In genomic region chr10:40084332-40085093, GRCm38 (mm10) we compare ENCODE assay signal across 9 mouse cellular contexts. TPM values are rescaled to one million over a fixed set of nuclear protein-coding genes. Genes with fewer than 3 reads are reported as not detected.
DNase-seq lines count a peak whose midpoint lies in the region; ATAC-seq and TF ChIP-seq lines count a peak whose summit lies in the region.
"Had no signal": no experiment of that assay in that cellular context is flagged by ENCODE, and none has a peak within 500 bp of the region (broad histone marks: within the 10 kb centered on the region; RNA-seq: fewer than 3 reads in every experiment).

No protein-coding gene starts in this region.

- H3K4me1 ChIP-seq in forebrain, embryonic 14.5 days (ENCODE audit: control insufficient read depth, insufficient read depth, low read length): no peaks in the 10 kb centered on the region
- peaks cover 13% of the 10 kb centered on the region for H3K4me1 ChIP-seq in forebrain, embryonic 10.5 days
- H3K4me1 ChIP-seq in liver, embryonic 12.5 days: peaks cover 13% of the 10 kb centered on the region
- 0 out of 2 replicates have a peak, but pooled peaks cover 2% of the 10 kb centered on the region for H3K4me1 ChIP-seq in liver, embryonic 11.5 days (replicated peaks; ENCODE audit: control insufficient read depth, insufficient read depth, low read length)

- DNase-seq in forebrain, embryonic 14.5 days (ENCODE audit: low spot score): peak; percentile 34
- DNase-seq in forebrain, embryonic 10.5 days (ENCODE audit: extremely low spot score, low spot score): no peak
- no peak for DNase-seq in liver, embryonic 11.5 days (ENCODE audit: low spot score)
- peak; percentile 35 for DNase-seq in brain, embryonic 14.5 days (ENCODE audit: low read depth)
- DNase-seq in spleen, adult 12 weeks (ENCODE audit: low spot score): no peak
- no peak for DNase-seq in lung, postnatal 36 days

- TF ChIP-seq POLR2A in brain, embryonic 14.5 days (IDR thresholded peaks at IDR 0.05; ENCODE audit: borderline replicate concordance, extremely low read depth, insufficient read depth, insufficient read length, poor library complexity, severe bottlenecking): no peak
- TF ChIP-seq POLR2A in myocyte (IDR thresholded peaks at IDR 0.05; ENCODE audit: insufficient read length, low read depth): no peak

- no peak overlapping the region for H3K9ac ChIP-seq in forebrain, embryonic 14.5 days (ENCODE audit: low read length)
- H3K9ac ChIP-seq in liver, embryonic 12.5 days: no peak overlapping the region
- no peak overlapping the region for H3K9ac ChIP-seq in liver, embryonic 11.5 days (ENCODE audit: low read depth, low read length)

- H3K4me2 ChIP-seq in forebrain, embryonic 14.5 days (ENCODE audit: low read length): no peak overlapping the region
- no peak overlapping the region for H3K4me2 ChIP-seq in liver, embryonic 12.5 days
- no peak overlapping the region for H3K4me2 ChIP-seq in liver, embryonic 11.5 days
- peak overlapping the region; percentile 73 for H3K4me2 ChIP-seq in myocyte (ENCODE audit: low read depth)

- no peak overlapping the region for H3ac ChIP-seq in myocyte (ENCODE audit: control insufficient read depth, insufficient read length)

- TF ChIP-seq CTCF in brain, embryonic 14.5 days (IDR thresholded peaks at IDR 0.05; ENCODE audit: borderline replicate concordance, extremely low read depth, insufficient read depth, insufficient read length): no peak

- WGBS in forebrain, embryonic 14.5 days: 64% methylated on average over 12 of the region's 12 CpGs
- WGBS in forebrain, embryonic 10.5 days: 71% methylated on average over 12 of the region's 12 CpGs
- 85% methylated on average over 12 of the region's 12 CpGs for WGBS in liver, embryonic 12.5 days (ENCODE audit: insufficient replicate concordance)
- 84% methylated on average over 12 of the region's 12 CpGs for WGBS in liver, embryonic 11.5 days

- H3K27ac ChIP-seq in forebrain, embryonic 14.5 days (ENCODE audit: low read depth, low read length): no peak overlapping the region
- no peak overlapping the region for H3K27ac ChIP-seq in forebrain, embryonic 10.5 days
- no peak overlapping the region for H3K27ac ChIP-seq in liver, embryonic 12.5 days
- H3K27ac ChIP-seq in liver, embryonic 11.5 days (ENCODE audit: low read depth, low read length): no peak overlapping the region

- ATAC-seq in forebrain, embryonic 14.5 days: no peak
- peak; percentile 42; the same call in 1 of the 2 replicates for ATAC-seq in liver, embryonic 12.5 days
- no peak for ATAC-seq in liver, embryonic 11.5 days (replicated peaks; ENCODE audit: low FRiP score)

- no peak overlapping the region for H3K4me3 ChIP-seq in forebrain, embryonic 14.5 days (ENCODE audit: low read depth, low read length)
- H3K4me3 ChIP-seq in forebrain, embryonic 10.5 days: no peak overlapping the region
- no peak overlapping the region for H3K4me3 ChIP-seq in liver, embryonic 12.5 days
- no peak overlapping the region for H3K4me3 ChIP-seq in liver, embryonic 11.5 days (ENCODE audit: low read depth, low read length)
- H3K4me3 ChIP-seq in myocyte: no peak overlapping the region

- H3K27me3 ChIP-seq in forebrain, embryonic 14.5 days (replicated peaks; ENCODE audit: control insufficient read depth, insufficient read depth, low read length): no peaks in the 10 kb centered on the region
- no peaks in the 10 kb centered on the region for H3K27me3 ChIP-seq in forebrain, embryonic 10.5 days (ENCODE audit: poor library complexity, severe bottlenecking)
- no peaks in the 10 kb centered on the region for H3K27me3 ChIP-seq in liver, embryonic 12.5 days (replicated peaks)
- no peaks in the 10 kb centered on the region for H3K27me3 ChIP-seq in liver, embryonic 11.5 days (replicated peaks; ENCODE audit: control insufficient read depth, insufficient read depth, low read length)
- H3K27me3 ChIP-seq in myocyte (ENCODE audit: control insufficient read depth, insufficient read depth, insufficient read length): no peaks in the 10 kb centered on the region

- H3K79me2 ChIP-seq in myocyte (ENCODE audit: control insufficient read depth, insufficient read depth): no peaks in the 10 kb centered on the region

- no peaks in the 10 kb centered on the region for H3K9me3 ChIP-seq in forebrain, embryonic 14.5 days (replicated peaks; ENCODE audit: control insufficient read depth, low read length)
- no peaks in the 10 kb centered on the region for H3K9me3 ChIP-seq in forebrain, embryonic 10.5 days
- no peaks in the 10 kb centered on the region for H3K9me3 ChIP-seq in liver, embryonic 12.5 days (replicated peaks)
- no peaks in the 10 kb centered on the region for H3K9me3 ChIP-seq in liver, embryonic 11.5 days (ENCODE audit: control insufficient read depth, low read length)
- H3K9me3 ChIP-seq: G1E had no signal

- no peaks in the 10 kb centered on the region for H3K36me3 ChIP-seq in forebrain, embryonic 14.5 days (ENCODE audit: control insufficient read depth, insufficient read depth, low read length)
- no peaks in the 10 kb centered on the region for H3K36me3 ChIP-seq in forebrain, embryonic 10.5 days (replicated peaks)
- peaks cover 22% of the 10 kb centered on the region for H3K36me3 ChIP-seq in liver, embryonic 12.5 days
- no peaks in the 10 kb centered on the region for H3K36me3 ChIP-seq in liver, embryonic 11.5 days (ENCODE audit: control insufficient read depth, insufficient read depth, low read length)
- no peaks in the 10 kb centered on the region for H3K36me3 ChIP-seq in myocyte (ENCODE audit: control insufficient read depth, insufficient read depth)

TF ChIP-seq in myocyte, 11 proteins besides CTCF, POLR2A, EP300 and RAD21:
- TF ChIP-seq MYOG (IDR thresholded peaks at IDR 0.05; ENCODE audit: control insufficient read depth in 1 of 3, insufficient read depth in 1 of 3, insufficient read length in 2 of 3, low read depth in 2 of 3) (peak in 1 of 3 experiments; percentile 77), POLR2AphosphoS2 (IDR thresholded peaks at IDR 0.05; ENCODE audit: insufficient read length, low read depth) (no peak), TCF12 (IDR thresholded peaks at IDR 0.05; ENCODE audit: insufficient read depth, poor library complexity, severe bottlenecking) (no peak), MYOD1 (IDR thresholded peaks at IDR 0.05; ENCODE audit: control insufficient read depth in 1 of 3, insufficient read length in 2 of 3, low read depth in 2 of 3) (peak in 2 of 3 experiments; percentile 26 to 84), E2F4 (IDR thresholded peaks at IDR 0.05; ENCODE audit: insufficient read depth) (no peak), MAX (IDR thresholded peaks at IDR 0.05; ENCODE audit: low read depth) (no peak), CEBPB (IDR thresholded peaks at IDR 0.05; ENCODE audit: insufficient read depth, poor library complexity, severe bottlenecking) (no peak)

RNA-seq across cellular contexts. Expression of gene Slc16a10, which starts 57.5 kb away (rescaled TPM):
- polyA plus RNA-seq in forebrain, embryonic 14.5 days (2014; fragmentation: Nextera tagmentation; extraction: Ambion mirVana): 2.2 and 2.7 TPM in 2 replicates
- polyA plus RNA-seq in forebrain, embryonic 10.5 days (2016; fragmentation: Nextera tagmentation; extraction: Ambion mirVana): 5.9 and 6.3 TPM in 2 replicates
- 93.9 and 99.9 TPM in 2 replicates for polyA plus RNA-seq in liver, embryonic 12.5 days (2016; fragmentation: Nextera tagmentation; extraction: Ambion mirVana)
- 46.9 and 49.2 TPM in 2 replicates for polyA plus RNA-seq in liver, embryonic 11.5 days (2014; fragmentation: Nextera tagmentation; extraction: Ambion mirVana)
- polyA plus RNA-seq in brain, embryonic 14.5 days (2012; rRNA removed): 3.0 and 7.5 TPM in 2 replicates
- polyA plus RNA-seq in myocyte (2012; fragmentation: generic; extraction: Trizol): 3.5 TPM

RNA-seq across cellular contexts. Expression of gene Mfsd4b1, which starts 59.4 kb away (rescaled TPM):
- polyA plus RNA-seq in forebrain, embryonic 14.5 days (2014; fragmentation: Nextera tagmentation; extraction: Ambion mirVana): 0.35 and 0.41 TPM in 2 replicates
- polyA plus RNA-seq in forebrain, embryonic 10.5 days (2016; fragmentation: Nextera tagmentation; extraction: Ambion mirVana): 0.12 TPM in 1 of 2 replicates, not detected in the other
- 0.19 and 0.42 TPM in 2 replicates for polyA plus RNA-seq in liver, embryonic 12.5 days (2016; fragmentation: Nextera tagmentation; extraction: Ambion mirVana)
- polyA plus RNA-seq in liver, embryonic 11.5 days (2014; fragmentation: Nextera tagmentation; extraction: Ambion mirVana): 0.34 and 0.56 TPM in 2 replicates
- 0.11 and 0.33 TPM in 2 replicates for polyA plus RNA-seq in brain, embryonic 14.5 days (2012; rRNA removed)
- 0.11 TPM for polyA plus RNA-seq in myocyte (2012; fragmentation: generic; extraction: Trizol)
- polyA plus RNA-seq: G1E had no signal

Comparison
In these comparisons a context has a peak if more than half of its experiments do, and no peak if none do; other contexts are left out.
1. DNase-seq: peak in forebrain, embryonic 14.5 days (single experiment) and brain, embryonic 14.5 days (single experiment); none in forebrain, embryonic 10.5 days (single experiment), liver, embryonic 11.5 days (single experiment), spleen, adult 12 weeks (single experiment) and lung, postnatal 36 days (single experiment).